Mouse (Mus musculus): Measurements from ENCODE around the gene Enox1.

DNA sequence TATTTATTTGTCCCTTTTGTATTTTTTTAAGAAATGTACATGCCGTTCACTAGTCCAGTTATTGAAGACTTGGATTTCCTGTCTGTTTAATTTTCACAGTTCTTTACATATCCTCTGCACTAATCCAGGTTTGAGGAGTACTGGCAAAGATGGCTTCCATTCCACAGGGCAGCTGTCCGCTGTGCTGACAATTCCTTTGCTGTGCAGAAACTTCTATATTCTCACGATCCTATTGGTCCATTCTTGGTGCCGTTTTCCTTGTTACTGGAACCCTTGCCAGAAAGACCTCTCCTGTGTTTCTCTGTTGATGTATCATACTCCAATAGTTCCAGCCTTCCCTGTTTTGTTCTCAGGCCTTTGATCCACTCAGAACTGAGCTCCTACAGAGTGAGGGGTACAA is 206.1 kb downstream of the Enox1 start:
- TF ChIP-seq ZC3H11A (IDR thresholded peaks at IDR 0.05; ENCODE audit: borderline replicate concordance, low read depth, low read length) (no peak), MAFK (IDR thresholded peaks at IDR 0.05; ENCODE audit: insufficient read depth, low read depth, low read length) (no peak), HCFC1 (IDR thresholded peaks at IDR 0.05; ENCODE audit: borderline replicate concordance, insufficient read depth, low read length) (no peak), ZNF384 (IDR thresholded peaks at IDR 0.05; ENCODE audit: low read depth, low read length) (no peak), CHD2 (IDR thresholded peaks at IDR 0.05; ENCODE audit: low read depth, low read length) (no peak)
